Mouse (Mus musculus): ENCODE results near the gene Fam117a.
A peak's percentile ranks its signal among the peaks of the same experiment; 100 is the strongest.
"Not testable (repeated sequence)": the region's sequence is repeated elsewhere in the genome, so short reads cannot be mapped to it uniquely, and the experiment has no call there.

The Fam117a gene

DNA sequence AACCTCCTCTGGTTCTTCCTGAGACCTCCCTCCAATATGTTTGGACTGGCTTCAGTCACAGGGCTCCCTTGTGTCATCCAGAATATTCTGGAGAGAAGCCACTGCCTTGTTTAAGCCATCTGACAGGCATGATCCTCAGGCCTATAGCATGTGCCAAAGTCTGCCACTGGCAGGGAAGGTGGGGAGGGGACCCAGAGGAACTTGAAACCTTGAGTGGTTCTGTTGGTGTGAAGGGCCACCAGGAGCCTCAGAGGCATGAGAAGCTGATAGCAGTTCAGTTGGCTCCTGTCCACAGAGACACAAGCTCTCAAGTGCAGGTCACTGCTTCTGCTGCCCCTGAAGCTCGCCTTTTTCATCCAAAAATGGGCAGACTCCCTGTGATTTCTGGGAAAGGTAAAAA is 59.7 kb downstream of the Fam117a start:
- no peak for DNase-seq

DNA sequence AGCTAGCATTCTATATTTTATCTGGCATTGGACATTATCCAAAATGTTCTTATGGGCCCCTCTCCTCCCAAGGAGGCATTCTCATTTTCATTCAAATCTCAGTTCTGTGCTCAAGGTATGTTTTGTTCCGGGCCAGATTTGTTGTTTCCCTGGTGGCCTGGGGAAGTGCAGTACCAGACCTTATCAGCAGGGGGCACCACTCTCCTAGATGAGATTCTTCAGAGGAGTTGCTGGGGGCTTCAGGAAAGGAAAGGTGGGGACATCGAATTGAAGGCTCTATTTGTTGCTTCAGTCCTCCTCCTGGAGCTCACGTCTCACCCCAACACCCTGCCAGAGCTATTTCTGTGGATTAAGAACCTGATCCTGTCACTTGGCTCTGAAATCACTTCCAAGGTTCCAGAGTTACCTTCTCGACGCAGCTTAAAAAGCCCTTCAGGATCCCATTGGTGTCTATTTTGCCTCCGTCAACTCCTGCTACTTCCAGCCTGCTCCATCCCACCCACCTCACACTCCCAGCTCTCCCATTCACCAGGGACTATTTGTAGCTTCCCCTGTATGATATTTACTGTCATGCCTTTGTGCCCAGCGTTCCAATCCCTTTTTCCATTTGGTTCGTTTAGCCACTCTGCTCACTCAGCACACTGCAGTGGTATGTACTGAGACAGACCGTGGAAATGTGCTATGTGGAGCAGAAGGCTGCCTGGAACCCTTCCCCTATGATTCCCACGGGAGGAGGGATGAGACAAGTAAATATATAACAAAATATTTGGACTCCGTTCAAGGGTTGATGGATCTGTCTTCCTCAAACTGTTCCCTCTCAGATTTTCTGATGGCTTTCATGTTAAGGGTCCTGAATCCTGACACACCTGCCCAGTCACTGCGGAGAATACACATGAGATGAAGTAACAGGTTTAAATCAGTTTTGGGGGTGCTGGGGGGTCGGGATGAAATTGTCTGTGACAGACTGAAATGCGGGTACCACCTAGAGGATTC is 61.3 kb downstream of the Fam117a start:
- DNase-seq: no peak

DNA sequence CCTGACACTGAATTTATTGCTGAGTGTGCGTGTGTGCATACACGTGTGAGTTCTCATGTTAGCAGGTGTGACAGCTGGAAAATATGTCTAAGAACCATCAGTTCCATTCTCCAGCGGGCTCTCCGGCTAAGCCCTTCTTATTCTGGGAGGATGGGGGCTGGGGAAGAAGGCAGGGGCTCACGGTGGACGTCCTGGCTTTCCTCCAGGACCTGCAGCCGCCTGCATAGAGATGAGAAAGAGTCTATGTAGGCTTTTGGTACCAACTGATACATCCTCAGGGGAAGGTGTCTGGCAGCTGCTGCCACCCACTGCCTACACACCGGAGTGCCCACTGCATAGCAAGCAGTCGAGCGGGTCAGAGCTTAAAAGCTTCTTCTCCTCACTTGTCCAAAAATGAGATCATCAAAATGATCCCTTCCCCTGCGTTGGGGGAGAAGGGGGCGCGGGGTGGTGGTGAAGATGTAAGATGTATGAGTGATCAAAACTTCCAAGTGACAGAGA is 62.8 kb downstream of the Fam117a start:
- no peak for DNase-seq

DNA sequence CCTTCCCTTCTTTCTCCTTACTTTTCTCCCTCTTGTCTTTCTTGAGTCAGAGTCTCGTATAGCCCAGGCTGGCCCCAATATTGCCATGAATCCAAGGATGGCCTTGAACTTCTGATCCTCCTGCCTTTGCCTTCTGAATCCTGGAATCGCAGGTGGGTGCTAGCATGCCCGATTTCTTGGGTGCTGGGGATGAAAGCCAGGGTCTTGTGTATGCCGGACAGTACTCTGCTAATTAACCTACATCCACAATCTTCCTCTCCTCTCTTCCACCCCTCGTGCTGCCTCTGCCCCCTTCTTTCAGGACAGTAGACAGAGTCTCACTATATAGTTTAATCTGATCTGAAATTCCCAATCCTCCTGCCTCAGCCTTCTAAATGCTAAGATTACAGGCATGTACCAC is 64.8 kb downstream of the Fam117a start:
- no peak for DNase-seq

DNA sequence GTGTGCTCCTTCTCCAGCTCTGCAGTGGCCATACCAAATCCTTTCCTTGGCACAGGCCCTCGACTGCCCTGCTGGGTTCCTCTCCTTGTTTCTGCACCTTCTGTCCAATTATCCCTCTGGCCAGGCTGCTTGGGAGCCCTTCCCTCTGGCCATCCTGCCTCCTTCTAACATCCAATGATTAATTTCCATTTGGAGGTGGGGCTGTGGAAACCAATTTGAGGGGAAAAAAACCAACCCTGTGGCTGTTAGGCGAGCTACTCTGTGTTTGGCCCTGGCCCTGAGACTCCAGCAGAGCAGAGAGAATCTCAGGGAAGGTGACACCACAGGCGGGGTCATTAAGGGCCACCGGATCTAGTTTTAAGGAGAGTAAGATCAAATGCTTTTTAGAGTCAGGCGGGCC is 65.4 kb downstream of the Fam117a start:
- no peak for DNase-seq

DNA sequence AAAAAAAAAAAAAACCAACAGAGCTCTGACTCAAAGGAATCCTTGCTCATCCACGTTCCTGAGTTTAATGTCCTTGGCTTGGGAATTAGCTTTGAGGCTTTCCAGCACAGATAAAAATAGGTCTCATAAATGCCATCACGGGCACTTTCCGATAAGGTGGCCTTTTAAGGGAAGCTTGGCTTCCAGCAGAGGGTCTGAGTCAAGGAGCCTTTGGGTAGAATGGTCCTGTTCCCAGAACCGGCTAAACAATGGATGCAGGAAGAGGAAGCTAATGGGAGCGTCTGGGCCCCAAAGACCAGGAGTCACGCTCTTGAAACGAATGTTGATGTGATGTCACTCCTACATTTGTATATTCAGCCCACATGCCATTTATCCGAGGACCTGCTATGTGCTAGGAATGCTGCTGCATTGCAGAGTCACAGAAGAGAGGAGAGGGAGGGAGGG is 65.9 kb downstream of the Fam117a start:
- no peak for DNase-seq

DNA sequence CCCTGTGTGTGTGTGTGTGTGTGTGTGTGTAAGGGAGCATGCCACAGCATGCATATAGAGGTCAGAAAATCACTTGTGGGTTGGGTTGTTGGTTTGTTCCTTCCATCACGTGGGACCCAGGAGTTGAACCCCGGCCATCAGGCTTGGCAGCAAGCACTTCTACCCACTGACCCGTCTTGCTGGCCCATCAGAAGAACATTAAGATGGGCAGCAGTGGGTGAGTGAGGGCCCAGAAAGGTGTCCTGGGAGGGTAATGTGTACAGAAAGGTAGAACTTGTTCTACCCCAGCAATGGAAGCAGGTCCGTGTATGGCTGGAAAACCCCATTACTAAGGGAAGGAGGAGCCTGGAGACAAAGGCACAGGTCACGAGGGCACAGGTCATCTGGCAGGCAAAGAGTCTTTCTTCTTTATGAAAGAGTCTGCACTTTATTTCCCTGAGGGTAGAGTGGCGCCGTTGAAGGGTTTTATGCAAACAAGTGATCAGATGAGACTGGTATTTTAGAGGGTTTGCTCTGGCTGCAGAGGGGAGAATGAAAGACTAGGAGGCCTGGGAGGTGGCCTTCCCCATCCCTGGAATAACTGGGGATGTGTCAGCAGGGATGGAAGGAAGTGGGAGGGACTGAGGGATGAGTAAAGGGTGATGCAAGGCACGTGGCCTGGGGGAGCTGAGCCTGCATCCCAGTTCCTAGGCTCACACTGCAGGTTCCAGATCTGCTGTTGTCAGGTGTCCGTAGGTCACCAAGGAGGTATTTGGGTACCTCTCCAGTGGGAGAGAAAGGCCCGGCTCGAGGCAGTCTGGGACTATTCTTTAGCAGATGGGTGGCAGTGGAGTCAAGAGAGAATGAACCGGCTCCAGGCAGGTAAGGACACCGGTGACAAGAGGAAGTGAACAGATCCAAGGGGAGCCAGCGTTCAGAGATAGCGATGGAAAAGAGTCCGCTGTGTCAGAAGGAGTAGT is 66.8 kb downstream of the Fam117a start:
- DNase-seq: no peak

DNA sequence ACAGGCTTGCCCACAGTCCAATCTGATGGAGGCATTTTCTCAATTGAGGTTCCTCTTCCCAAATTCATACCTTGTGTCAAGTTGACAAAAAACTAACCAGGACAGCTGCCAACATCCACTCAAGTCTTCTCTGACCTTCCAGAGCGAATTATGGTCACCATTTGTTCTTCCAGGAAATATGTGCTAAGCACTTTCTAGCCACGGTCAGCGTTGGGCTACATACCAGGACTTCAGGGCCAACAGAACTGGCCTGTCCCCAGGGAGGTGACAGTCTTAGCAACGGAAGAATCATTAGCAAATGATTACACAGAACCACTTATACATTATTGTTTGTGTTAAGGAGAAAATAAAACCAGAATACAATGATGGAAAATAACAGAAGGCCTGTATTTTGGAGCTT is 69.0 kb downstream of the Fam117a start:
- DNase-seq: no peak

DNA sequence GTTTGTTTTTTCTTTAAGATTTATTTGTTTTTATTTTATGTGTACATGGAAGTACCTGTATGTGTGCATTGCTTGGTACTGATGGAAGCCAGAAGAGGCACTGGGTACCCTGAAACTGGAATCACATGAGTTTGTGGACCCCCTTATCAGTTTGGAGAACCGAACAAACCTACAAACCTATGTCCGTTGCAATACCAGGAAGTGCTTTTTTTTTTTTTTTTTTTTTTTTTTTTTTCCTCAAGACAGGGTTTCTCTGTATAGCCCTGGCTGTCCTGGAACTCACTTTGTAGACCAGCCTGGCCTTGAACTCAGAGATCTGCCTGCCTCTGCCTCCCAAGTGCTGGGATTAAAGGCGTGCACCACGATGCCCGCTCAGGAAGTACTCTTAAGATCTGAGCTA is 69.6 kb downstream of the Fam117a start:
- DNase-seq: not testable (repeated sequence)

DNA sequence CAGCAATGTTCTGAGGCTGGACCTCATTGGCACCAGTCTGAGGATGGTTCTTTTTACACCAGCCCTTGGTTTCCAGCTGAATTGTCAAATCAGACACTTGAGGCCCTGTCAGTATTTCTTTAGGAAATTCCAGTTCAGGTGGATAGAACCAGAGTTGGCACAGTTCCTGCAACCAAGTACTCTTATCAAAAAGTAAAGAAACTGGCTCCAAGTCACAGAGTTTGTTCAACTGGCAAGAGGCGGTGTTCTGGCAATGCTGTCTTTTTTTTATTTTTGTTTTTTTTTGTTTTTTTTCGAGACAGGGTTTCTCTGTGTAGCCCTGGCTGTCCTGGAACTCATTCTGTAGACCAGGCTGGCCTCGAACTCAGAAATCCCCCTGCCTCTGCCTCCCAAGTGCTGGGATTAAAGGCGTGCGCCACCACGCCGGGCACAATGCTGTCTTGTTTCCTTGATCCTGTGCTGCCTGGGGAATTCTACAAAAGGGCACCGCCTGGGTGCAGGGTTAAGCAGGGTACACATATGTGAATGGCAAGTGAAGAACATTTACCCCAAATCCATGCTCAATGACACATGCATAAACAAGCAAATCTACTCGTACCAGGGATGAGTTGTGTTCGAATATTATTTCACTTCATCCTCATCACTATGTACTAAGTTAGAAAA is 72.8 kb downstream of the Fam117a start:
- DNase-seq: no peak

DNA sequence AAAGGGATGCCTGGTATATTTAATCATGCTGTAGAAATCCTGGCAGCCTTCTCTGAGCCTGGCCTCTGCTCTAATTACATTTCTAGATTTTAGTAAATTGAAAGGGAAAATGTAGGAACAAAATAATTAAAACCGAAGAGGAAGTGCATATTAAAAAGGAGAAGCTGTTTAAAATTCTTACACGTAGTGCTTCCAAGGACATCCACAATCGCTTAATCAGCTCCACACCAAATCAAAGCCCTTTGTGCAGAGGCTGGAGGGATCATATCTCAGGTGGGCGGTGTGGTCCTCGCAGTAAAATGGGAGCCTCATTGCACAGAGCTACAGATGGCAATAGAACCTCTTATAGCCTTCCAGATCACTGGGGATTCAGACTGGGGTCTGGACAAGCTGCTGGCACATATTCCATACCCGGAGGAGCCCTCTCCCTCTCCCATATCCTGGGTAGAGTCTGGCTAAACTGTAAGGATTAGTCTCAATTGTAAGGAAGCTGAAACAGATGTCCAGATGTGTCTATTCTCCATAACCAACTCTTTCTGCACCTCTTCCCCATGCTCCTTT is 74.7 kb downstream of the Fam117a start:
- DNase-seq: no peak

DNA sequence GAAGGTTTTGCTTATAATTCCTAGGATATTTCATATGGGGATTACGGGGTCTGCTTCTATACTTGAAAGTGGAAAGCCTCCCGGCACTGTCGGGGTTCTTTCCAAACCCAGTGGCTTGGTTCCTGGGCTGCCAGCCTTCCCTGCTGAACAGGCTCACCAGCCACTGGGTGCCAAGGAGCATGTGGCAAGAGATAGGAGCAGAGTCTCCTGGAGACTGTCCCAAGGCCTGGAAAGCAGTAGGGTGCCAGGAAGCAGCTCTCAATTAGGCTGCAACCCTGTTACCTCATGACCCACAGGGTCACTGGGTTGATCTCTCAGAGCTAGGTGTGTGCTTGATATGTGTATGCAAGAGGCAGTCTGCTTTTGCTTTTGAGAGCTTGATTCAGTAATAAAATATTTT is 75.8 kb downstream of the Fam117a start:
- peak; percentile 27 for DNase-seq

DNA sequence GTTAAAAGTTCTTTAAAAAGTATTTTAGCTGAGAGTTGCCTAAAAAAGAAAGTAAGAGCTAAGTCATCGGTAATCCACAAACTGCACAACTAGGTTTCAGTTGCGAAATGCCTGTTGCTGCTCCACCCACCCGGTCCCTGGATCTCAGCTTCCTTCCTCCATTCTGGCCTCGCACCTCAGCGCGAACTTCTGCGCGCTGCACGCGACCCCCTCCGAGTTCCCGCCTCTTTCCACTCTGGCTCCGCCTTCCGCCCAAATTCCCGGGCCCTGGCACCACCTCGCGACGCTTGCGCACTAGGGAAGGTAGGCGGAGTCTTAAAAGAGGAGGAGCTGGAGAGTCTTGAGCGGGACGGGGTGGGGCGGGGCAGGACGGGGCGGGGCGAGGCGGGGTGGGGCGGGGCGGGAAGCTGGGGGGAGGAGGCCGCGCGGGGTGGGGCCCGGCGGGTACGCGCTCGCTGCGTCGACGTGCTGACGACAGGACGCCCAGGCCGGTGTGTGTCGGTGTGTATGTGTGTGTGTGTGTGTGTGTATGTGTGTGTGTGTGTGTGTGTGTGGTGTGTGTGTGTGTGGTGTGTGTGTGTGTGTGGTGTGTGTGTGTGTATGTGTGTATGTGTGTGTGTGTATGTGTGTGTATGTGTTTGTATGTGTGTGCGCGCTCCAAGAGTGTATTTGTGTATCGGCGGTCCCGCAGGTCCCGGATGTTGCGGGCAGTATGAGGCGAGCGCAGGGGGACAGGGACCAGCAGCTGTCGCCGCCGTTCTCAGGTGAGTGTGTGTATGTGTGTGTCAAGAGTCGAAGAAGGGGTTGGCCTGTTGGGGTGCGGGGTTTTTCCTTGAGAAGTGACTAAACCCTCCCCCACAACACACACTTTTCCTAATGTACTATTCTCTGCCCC is 77.1 kb downstream of the Fam117a start, which contains the start of gene Spop:
TSS of gene Spop (plus strand) at position 440 of the 895 bp plus-strand sequence.
- DNase-seq: peak; percentile 90

DNA sequence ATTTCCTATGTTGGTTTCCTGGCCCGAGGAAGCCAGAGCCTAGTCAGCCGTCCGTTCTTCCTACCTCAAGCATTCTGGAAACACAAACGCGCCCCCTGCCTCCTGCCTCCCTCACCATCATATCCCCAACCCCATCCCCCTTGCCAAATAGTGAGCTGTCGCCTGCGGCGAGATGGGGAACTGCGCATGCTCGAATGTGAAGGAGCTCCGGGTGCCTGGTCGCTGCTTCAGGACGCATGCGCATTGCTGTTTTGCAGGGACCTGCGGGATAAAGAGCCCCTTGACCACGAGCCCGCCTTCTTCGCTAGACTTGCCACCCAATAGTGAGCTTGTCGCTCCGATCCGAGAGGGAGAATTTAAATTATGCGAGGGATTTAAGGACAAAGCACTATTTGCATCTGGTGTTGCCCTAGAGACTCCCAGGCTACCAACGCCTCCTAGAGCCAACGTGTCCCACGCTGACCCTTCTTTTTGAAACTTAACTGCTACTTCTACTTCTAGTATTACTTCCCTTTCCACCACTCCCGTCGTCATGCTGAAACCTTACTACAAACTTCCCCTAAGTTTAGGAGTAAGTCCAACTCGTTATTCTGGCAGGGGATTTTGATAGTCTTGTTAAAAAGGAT is 77.8 kb downstream of the Fam117a start:
- peak; percentile 93 for DNase-seq

DNA sequence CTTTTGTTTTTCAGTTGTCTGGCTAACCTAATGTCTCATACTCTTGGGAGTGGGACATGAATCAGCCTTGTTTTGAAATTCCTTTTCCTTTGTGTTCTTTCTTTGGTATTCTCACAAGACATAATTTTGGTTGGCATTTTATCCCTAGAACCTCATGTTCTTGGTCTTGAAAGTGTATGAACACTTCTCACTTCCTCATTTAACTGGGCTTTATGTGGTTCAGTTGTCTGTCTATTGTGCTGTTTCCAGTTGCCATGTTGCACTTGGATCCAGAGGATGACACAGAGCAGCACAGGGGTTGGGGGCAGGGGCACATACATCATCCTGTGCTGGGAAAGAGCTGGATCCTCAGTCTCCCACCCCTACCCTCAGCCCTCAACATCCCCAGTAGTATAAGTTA is 79.1 kb downstream of the Fam117a start:
- DNase-seq: no peak

DNA sequence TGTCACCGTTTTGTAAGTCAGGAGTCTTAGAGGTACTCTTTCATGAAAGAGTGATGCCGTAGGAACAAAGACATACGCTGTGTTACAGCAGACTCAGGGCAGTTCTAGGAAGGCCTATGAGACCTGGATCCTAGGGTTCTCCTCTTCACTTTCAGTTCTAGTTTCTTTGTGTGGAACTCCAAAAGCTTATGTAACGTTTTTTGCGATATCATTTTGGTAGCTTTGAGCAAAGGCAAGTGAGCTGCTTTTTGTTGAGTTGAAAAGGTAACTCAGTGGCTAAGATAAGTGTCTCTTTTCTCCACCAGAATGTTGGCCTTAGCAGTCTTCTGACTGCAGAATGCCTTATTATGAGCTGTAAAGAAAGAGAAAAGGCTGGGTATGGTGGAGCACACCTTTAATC is 80.5 kb downstream of the Fam117a start:
- DNase-seq: no peak

DNA sequence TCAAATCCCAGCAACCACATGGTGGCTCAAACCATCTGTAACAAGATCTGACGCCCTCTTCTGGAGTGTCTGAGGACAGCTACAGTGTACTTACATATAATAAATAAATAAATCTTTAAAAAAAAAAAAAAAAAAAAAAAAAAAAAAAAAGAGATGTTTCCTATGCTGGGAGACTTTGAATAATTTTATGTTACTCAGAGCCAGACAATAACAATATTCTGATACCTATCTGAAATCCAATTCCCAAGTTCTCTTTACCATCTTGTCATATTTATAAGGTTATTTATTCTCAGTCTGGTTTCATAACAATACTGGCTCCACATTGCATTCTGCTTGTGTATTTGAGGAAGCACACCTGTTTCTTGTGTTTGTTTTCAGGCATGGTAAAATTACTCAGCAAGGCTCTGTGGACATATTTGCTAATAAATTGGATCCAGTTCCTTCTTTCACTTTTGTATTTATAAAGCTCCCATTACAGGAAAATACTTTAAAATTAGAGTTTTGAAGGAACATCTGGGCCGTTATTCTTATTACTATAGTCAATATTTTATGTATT is 84.1 kb downstream of the Fam117a start:
- DNase-seq: no peak

DNA sequence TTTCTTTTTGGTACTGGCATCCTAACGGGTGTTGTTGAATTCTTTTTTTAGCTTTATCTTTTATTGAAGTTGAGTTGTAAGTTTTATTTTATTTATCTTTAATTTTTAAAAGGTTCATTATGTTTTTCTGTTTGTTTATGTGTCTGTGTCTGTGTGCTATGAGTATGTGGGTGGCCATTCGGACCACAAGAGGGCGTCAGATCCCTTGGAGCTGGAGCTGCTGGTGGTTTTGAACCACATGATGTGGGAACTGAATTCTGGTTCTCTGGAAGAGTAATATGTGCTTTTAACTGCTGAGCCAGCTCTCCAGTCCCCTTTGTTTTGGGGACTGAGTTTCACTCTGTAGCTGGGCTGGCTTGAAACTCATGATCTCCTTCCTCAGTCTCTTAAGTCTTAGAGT is 86.7 kb downstream of the Fam117a start:
- no peak for DNase-seq

DNA sequence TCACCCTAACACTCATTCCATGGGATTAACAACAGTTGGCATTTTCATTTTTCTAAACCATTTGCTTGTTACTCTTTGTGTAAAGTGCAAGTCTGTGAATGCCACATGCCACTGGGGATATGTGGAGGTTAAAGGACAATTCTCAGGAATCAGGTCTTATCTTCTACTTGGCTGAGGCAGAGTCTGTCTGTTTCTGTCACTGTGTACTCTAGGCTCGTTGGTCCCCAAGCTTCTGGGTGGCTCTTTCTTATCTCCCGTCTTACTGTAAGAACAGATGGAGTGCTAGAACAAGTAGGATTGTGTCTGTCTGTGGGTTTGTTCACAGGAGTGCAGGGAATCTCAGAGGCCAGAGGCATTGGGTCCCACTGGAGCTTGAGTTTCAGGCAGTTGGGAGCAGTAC is 94.5 kb downstream of the Fam117a start:
- no peak for DNase-seq

Data from kidney, adult 11 months (tissue).